Mouse (Mus musculus): ENCODE results near the gene Gpatch8. TPM values are rescaled to one million over a fixed set of nuclear protein-coding genes. Genes with fewer than 3 reads are reported as not detected.
"Not testable (repeated sequence)": the region's sequence is repeated elsewhere in the genome, so short reads cannot be mapped to it uniquely, and the experiment has no call there.

Gene Gpatch8
- total RNA-seq, 1 experiment from 2014 or later = 32.2 TPM

DNA sequence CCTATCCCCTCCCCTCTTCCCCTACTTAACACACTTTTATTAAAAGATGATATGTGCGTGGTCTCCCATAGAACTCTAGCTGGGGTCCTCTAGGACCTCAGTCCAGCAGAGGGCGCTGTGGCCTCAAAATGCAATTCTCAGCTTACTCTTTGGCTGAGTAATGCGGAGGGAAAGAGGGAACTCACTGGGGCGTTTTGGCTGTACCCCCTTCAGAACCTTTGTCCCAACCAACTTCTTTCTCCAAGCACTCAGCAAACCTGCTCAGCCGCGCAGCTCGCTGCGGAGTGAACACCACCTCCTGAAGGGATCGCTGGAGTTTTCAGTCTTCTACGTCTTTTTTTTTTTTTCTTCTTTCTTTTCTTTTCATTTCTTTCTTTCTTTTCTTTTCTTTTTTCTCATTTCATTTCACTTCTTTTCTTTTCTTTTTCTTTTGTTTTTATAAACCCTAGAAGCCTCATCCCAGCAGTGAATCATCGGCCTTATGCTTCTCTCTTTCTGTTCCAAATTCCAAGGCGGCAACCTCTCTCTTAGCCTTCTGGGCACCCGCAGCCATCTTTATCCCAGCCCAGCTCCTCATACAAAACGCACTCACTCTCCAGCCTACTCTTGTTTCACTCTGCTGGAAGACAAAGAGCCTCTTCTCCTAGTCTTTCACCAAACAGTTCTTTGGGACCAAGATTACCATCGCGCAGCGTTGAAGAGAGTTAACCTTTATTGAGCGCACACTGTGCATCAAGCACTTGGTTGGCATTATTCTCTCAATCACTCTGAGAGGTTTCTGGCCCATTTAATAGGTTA lies 16.9 kb upstream of the Gpatch8 start:
- peak; percentile 88 for DNase-seq

DNA sequence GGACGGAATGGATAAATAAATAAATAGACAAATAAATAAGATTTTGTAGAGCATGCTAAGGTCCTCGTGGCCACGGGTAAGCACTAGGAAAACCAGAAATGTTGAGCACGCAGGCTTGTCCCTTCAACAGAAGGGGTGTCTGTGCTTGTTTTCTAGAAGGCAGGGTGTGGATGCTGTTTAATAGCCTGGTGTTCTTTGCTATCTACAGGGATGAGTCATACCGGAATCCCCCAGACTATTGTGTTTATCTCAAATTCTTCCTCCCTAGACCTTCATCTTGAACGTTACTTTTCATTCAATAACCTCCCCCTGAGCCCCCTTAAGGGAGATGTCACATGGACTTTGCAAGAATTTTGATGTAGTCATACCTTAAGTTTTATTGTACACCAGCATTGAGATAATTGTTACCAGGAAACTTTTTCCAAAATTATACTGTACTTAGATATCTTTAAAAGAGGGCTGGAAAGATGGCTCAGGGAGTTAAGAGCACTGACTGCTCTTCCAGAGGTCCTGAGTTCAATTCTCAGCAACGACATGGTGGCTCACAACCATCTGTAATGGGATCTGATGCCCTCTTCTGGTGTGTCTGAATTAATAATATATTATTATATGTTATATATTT lies 12.7 kb upstream of the Gpatch8 start:
- no peak for DNase-seq

DNA sequence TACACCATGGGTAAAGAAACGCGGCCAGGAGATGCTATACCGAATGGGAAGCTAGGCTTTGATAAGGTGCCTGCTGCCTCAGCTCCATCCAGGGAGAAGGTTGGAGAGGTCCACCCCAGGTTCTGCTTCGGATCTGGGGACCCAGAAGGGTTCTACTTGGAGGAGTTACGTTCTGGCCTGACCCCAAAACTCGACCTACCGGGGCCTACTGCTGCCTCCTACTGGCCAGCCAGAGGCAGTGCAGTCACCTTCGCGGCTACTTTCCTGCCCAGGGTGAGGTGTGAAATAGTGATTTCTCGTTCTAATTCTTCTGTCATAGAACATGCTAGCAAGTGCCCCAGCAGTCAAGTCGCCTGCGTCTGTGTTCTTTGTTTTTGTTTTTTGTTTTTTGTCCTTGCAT lies 12.0 kb upstream of the Gpatch8 start:
- no peak for DNase-seq

DNA sequence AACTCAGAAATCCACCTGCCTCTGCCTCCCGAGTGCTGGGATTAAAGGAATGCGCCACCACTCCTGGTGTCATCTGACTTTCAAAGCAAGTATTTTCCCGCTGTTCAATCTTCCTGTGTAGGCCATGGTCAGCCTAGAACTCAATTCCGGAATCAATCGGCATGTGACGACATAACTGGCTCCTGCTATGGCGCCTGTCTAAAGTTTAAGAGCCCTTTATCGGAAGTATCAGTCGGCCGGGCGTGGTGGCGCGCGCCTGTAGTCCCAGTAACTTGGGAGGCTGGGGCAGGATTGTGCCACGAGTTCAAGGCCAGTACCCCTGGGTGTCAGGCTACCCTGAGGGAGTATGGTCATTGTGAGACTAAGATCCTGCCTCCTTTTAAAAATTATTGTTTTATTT lies 11.5 kb upstream of the Gpatch8 start:
- no peak for DNase-seq

DNA sequence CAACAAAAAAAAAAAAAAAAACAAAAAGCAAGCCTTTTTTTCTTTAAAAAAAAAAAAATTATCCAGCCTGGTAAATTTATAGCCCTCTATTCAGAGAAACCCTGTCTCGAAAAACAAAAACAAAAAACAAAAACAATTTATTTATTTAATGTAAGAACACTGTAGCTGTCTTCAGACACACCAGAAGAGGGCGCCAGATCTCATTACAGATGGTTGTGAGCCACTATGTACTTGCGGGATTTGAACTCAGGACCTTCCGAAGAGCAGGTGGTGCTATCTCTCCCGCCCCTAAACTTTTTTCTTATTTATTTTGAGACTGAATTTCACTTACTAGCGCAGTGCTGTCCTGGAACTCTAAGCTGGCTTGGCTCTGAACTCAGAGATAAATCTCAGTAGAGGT lies 11.0 kb upstream of the Gpatch8 start:
- no peak for DNase-seq

DNA sequence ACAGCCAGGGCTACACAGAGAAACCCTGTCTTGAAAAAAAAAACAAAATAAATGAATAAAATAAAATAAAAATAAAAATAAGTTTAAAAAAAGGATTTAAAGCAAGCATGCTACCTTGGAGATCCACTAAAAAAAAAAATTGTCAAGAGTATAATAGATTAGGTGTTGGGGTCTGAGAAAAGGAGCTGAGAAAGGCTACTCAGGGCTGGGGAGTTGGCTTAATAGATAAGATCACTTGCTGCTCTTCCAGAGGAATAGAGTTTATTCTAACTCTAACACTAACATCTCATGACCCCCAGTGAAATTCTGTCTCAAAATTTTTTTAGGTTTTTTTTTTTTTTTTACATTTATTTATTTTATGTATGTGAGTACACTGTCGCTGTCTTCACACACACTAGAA lies 10.1 kb upstream of the Gpatch8 start:
- no peak for DNase-seq

DNA sequence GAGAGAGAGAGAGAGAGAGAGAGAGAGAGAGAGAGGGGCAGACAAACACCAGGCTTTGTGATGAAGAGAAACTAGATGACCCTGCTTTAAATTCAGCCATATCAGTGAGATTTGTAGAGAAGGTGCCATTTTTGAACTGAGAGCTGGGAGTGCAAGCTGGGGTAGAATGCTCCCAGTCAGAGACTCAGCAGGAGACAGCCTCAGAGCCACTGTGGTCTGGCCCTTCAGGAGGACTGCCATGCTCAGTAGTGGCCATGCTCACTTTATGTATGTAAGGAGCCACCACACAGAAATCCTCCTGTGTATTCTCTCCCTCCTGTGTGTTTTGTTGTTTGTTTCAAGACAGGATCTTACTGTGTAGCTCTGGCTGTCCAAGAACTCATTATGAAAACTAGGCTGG lies 9.5 kb upstream of the Gpatch8 start:
- DNase-seq = no peak

DNA sequence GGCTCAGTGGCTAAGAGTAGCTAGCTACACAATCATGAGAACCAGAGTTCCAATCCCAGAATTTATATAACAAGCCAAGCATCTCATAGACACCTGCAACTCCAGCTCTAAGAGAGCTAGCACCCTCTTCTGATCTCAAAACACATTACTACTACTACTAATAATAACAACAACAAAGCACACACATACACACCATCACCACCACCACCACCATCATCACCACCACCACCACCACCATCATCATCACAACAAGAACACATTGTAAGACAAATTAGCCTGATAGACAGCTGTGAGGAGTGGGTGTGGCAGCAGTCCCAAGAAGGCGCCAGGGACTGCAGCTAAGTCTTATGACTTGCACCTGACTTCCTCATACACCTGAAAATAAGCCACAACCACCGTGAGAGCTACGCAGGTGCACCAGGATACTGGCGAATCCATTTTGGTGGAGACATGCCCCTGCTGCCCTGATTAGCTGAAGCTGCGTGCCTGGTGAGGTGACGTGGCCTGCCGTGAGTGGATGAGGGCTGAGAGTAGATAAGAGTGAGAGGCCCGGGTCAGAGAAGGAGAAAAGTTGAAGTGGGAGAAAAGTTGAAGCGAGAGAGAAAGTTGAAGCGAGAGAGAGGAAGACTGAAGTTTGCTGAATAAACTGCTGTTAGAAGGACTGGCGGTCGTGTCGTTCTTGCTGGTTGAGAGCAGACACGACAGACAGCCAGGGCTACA lies 8.9 kb upstream of the Gpatch8 start:
- DNase-seq = not testable (repeated sequence)

DNA sequence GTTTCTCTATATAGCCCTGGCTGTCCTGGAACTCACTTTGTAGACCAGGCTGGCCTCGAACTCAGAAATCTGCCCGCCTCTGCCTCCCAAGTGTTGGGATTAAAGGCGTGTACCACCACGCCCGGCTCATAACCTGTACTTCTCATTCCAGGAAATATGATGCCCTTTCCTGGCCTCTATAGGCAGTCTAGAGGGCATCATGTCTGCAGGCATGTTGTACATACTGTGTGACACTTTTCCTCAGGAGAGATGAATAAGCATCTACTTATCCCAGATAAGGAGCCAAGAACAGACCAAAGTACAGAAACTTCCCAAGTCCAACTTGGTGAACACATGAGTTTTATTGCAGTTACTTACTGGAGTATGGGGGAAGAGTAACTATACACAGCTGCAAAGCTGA lies 2.5 kb upstream of the Gpatch8 start:
- DNase-seq = no peak

DNA sequence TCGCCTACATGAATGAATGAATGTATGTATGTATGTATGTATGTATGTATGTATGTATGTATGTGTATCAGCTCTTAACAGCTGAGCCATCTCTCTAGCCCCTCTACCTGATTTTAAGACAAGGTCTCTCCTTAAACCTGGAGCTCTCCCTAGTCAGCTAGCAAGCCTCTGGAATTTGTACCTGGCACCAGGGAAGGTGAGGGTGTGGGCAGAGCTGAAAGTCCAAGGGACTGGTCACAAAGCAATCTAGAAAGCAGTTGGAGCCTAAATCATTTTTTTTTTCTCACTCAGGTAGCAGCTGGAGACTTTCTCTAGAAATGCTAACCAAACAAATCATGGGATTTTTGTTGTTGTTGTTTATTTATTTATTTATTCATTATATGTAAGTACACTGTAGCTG lies 1.2 kb upstream of the Gpatch8 start:
- DNase-seq = no peak

DNA sequence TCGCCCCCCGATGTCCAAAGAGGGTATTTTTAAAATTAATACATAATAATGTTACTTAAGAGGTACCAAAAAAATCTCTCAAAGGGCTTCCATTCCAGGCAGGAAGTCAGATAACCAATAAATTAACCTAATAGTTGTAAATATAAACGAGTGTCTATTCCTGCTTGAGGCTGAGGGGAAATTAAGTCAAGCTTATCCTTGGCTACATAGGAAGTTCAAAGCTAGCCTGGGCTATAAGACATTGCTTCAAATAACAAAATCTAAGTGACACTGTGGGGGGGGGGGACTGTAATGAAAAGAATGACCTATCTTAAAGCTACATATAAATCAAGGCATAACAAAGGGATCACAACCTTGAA lies 503 bp upstream of the Gpatch8 start:
- no peak for DNase-seq

DNA sequence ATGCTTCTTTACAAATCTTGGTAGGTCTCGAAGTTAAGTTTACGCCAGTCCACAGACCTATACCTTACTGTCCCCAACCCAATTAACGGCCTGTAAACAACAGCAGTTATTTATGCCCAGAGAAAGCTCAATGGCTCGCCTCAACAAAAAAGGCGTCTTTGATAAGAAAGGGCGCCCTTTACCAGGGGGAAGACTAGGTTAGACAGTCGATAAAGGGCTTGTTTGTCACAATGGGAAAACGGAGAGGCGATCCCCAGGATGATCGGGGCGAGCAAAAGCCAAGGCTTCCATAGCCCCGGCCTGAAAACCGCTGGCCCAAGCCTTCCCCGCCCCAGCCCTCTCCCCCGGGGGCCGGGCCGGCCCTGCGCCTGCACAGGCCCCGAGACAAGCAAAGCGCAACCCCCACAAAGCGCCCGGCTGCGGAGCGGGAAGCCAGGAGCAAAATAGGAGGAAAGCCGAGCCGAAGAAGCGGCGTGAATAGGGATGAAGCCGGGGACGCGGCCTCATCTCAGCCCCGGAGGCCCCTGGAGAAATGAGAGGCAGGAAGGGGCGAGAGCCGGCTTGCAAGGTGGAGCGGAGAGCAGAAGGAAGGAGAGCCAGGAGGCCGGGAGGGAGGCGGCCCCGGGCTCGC lies 677 bp downstream of the Gpatch8 start:
- peak; percentile 48 for DNase-seq

DNA sequence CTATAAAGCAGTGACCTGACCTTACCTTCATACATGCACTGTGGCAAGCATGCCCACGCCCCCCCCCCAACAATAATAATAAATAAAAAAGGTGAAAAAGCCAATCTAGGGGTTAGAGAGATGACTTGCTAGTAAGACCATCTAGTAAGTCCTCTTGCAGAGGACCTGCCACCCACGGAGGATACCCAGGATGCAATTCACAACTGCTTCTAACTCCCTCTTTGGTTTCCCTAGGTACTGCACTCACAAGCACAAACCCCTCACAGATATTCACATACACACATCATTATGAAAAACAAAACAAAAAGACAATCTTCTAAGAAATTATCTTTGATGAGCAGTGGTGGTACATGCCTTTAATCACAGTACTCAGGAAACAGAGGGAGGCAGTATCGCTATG lies 4.1 kb downstream of the Gpatch8 start:
- no peak for DNase-seq

DNA sequence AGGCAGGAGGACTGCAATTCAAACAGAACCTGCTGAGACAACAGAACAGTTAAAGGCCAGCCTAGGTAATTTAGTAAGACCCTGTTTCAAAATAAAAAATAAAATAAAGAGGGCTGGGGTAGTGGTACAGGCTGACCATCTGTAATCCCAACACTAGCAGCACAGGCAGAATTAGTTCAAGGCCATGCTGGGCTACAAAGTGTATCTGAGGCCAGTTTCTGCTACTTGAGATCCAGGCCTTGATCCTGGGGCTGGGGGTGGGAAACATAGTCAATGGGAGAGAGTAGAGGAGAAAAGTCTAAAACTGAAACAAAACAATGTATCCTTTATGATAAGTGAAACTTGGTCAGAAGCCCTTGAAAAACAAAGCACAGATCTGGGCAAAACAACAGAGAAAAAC lies 5.0 kb downstream of the Gpatch8 start:
- no peak for DNase-seq

DNA sequence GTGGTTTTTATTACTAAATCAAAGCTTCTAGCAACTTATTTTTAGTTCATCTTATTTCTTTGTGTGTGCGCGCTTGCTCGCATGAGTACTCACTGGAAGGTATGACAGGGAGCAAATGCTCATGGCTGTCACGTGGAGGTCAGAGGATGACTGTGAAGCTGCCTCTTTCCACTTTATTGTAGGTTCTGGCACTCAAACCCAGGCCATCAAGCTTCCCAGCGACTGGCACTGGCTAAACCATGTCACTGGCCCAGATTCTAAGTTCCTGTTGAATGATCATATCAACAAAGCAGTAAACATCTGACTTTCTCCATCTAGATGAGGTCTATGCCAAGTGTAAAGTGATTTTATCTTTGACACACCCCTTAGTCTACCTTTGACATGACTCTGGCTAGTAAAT lies 14.7 kb downstream of the Gpatch8 start:
- peak; percentile 45 for DNase-seq

DNA sequence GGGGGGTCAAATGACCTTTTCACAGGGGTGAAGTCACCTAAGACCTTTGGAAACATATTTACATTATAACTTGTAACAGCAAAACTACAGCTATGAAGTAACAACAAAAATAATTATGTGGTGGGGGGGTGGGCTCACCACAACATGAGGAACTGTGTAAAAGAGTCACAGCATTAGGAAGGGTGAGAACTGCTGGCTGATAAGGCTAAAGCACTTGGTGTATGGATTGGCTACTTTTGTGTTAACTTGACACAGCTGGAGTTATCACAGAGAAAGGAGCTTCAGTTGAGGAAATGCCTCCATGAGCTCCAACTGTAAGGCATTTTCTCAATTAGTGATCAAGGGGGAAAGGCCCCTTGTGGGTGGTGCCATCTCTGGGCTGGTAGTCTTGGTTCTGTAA lies 15.9 kb downstream of the Gpatch8 start:
- DNase-seq = not testable (repeated sequence)

DNA sequence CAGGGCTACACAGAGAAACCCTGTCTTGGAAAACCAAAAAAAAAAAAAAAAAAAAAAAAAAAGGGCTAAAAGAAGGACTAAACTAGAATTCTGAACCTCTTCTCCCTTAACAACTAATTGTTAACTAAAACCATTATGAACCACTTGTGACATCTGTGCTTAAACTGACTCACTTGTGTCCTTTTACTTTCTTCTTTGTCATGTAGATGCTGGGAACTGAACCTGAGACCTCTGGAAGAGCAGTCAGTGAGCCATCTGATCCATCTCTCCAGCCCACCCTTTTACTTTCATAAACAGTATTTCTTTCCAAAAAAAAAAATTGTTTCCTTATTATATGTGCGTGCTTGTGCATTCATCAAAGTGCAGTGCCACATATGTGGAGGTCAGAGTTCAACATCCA lies 16.5 kb downstream of the Gpatch8 start:
- DNase-seq = no peak

DNA sequence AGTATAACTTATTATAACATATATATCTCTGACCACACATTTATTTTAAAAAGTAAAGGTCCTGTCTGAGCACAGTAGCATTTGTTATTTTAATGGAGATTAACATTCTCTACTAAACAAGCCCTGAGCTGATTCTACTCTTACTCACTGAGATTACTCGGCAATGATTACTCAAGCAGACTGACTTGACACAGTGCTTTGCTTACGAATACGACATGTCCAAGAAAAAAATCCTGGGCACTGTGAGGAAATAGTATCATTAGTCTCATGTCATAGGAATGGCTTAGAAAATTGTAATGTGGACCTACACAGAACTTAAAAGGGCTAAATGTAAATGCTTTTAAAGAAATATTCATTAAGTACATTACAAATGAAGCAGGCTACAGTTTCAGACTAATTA lies 20.0 kb downstream of the Gpatch8 start:
- no peak for DNase-seq

DNA sequence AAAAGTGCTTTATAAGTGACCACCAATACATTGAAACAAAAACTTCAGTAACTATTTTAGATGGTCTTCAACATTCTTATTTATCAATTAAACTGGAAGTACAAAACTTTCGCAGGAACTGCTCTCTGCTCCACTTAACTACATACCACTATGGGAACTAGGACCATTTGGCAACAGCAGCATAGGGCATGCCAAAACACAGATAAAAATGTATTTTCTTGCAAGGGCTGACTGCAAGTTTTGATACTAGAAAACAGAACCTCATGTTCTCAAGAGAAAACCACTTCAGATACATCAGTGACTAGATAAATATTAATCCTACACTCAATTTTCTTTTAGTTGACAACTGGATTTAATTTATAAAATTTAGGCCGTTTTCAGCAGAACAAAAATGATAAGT lies 22.1 kb downstream of the Gpatch8 start:
- DNase-seq = no peak

DNA sequence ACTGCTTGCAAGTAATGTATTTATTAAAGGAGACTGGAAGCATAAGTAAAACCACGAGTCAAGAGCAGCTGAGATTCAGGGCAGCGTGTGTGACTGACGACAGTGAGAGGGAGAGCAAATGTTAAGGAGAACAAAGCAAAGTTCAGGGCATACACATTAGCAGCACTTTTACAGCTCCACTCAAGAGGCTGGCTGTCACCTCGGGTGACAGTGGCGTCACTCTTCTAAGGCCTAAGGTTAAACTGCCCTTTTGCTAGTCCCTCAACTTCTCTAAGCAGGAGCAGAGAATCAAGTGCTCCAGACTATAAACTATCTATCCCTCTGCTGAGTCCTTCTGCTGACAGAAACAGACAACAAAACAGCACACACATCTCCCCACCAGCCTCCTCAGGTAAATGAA lies 24.8 kb downstream of the Gpatch8 start:
- no peak for DNase-seq

DNA sequence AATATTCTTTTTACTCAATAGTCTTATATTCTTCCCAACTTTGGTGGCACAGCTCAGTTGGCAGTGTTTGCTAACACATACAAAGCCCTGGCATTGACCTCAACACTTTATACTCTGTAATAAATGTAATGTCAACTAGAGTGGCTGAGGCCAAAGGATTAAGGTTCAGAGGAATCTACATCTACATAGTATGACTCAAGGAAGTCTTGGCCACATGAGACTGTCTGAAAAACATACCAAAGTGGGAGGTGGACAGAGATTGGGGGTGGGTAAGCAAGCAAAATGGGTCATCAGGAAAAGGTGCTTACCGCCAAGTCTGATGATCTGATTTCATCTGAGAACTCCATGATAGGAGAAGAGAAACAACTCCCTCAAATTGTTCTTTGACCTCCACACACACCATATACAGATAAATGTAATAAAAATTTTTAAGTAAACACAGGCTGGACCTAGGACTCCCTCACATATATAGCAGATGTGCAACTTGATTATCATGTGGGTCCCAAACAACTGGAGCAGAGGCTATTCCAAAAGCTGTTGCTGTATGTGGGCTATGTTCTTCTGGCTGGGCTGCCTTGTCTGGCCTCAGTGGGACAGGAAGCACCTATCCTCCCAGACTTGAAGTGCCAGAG lies 41.3 kb downstream of the Gpatch8 start:
- no peak for DNase-seq

DNA sequence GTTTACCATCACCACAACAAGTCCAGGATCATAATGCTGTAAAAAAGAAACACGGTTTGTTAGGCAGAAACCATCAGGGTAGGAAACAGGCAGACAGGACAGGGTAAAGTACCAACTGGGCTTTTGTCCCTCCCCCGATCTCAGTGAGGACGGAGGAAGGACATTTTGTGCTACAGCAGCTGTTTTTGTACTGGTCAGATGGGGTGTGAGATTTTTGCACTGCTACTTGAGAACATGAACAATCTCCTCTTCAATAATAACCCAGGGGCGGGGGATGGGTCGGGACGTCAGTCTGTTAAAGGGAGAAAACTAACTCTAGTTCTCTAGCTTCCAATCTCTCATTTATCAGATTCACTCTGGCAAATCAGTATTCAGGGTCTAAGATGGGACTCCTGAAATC lies 46.0 kb downstream of the Gpatch8 start:
- DNase-seq = no peak

DNA sequence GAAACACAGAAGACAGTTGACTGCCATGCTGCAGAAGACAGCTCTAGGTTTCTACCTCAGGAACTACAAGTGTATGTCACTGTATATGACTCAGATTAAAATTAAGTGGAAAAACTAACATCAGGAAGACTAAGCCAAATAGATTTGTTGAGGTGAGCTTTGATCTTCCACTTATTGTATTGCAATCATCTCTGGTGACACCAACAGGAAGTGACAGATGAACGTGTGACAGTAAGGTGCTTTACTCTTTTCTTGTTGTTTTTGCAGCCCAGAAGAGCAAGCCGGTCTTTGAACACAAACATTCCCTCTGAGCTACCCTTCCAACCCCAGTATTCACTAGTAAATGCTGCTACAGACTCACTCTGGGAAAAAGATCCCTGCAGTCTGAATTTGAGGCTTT lies 59.5 kb downstream of the Gpatch8 start:
- no peak for DNase-seq
